Mouse (Mus musculus) ES-Bruce4 (cell line): ENCODE measurements around the gene Slc35f1. TPM values are rescaled to one million over a fixed set of nuclear protein-coding genes. Genes with fewer than 3 reads are reported as not detected.

ENCODE experiments used
- H3K27ac ChIP-seq: 2 replicates; pipeline ENCODE4 v1.5.1; 2012; ENCODE audit warnings: low read length, inconsistent platforms; ENCODE audit not compliant: insufficient read depth
- H3K27me3 ChIP-seq: 2 replicates; pipeline ENCODE4 v1.6.1; 2012; ENCODE audit warnings: mild to moderate bottlenecking, low read length, inconsistent platforms; ENCODE audit not compliant: control insufficient read depth, poor library complexity, insufficient read depth, severe bottlenecking
- H3K36me3 ChIP-seq: 2 replicates; pipeline ENCODE4 v1.6.1; 2012; ENCODE audit warnings: inconsistent platforms, mild to moderate bottlenecking, low read length, moderate library complexity; ENCODE audit not compliant: control insufficient read depth, poor library complexity, insufficient read depth, severe bottlenecking
- H3K4me1 ChIP-seq: one replicate; pipeline ENCODE4 v1.8.1; 2011; ENCODE audit warnings: low read length; ENCODE audit not compliant: control insufficient read depth, insufficient read depth
- H3K4me3 ChIP-seq: 2 replicates; pipeline ENCODE4 v1.5.1; 2011; ENCODE audit warnings: low read depth, mild to moderate bottlenecking, low read length
- H3K9ac ChIP-seq: 2 replicates; pipeline ENCODE4 v1.6.1; 2012; ENCODE audit warnings: low read depth, mild to moderate bottlenecking, inconsistent platforms; ENCODE audit not compliant: poor library complexity, severe bottlenecking
- H3K9me3 ChIP-seq: replicated peaks from 2 replicates; pipeline ENCODE4 v1.6.1; 2012; ENCODE audit warnings: mild to moderate bottlenecking, low read length, inconsistent platforms; ENCODE audit not compliant: control insufficient read depth, poor library complexity, insufficient read depth, severe bottlenecking
- CTCF ChIP-seq: IDR thresholded peaks from one replicate; pipeline ENCODE4 v1.8.1; 2011; ENCODE audit warnings: low read depth, low read length
- EP300 ChIP-seq: IDR thresholded peaks from 2 replicates; pipeline ENCODE4 v1.6.1; 2011; ENCODE audit warnings: low read depth, low read length; ENCODE audit not compliant: insufficient read depth
- POLR2A ChIP-seq: IDR thresholded peaks from one replicate; pipeline ENCODE4 v1.8.1; 2011; ENCODE audit warnings: low read length; ENCODE audit not compliant: insufficient read depth
- polyA plus RNA-seq: library from polyadenylated mRNA; stranded (reverse); fragments of >200 nt; gene quantifications from 2 replicates; pipeline ENCODE4 v1.2.4, GENCODE M21; 2011; ENCODE audit warnings: low read depth; ENCODE audit not compliant: missing spikeins, insufficient read depth, insufficient read length

Gene Slc35f1
- polyA plus RNA-seq, 1 experiment = 1.1 TPM

GRCm38 (mm10) chr10:53120608-53121007 lies 430.3 kb downstream of the Slc35f1 start:
- H3K9ac ChIP-seq = no peak overlapping the region
- H3K27me3 ChIP-seq = no peaks in the 10 kb centered on the region
- H3K9me3 ChIP-seq = no peaks in the 10 kb centered on the region
- no peaks in the 10 kb centered on the region for H3K4me1 ChIP-seq
- no peak overlapping the region for H3K4me3 ChIP-seq
- H3K36me3 ChIP-seq = no peaks in the 10 kb centered on the region
- H3K27ac ChIP-seq = no peak overlapping the region
- TF ChIP-seq CTCF (no peak), EP300 (no peak), POLR2A (no peak)

GRCm38 (mm10) chr10:53124365-53124764 lies 434.0 kb downstream of the Slc35f1 start:
- Histone ChIP-seq H3K27ac (no peak overlapping the region), H3K4me3 (no peak overlapping the region), H3K4me1 (no peaks in the 10 kb centered on the region), H3K36me3 (no peaks in the 10 kb centered on the region), H3K9ac (no peak overlapping the region), H3K9me3 (no peaks in the 10 kb centered on the region), H3K27me3 (no peaks in the 10 kb centered on the region)
- TF ChIP-seq CTCF (no peak), POLR2A (no peak), EP300 (no peak)

DNA sequence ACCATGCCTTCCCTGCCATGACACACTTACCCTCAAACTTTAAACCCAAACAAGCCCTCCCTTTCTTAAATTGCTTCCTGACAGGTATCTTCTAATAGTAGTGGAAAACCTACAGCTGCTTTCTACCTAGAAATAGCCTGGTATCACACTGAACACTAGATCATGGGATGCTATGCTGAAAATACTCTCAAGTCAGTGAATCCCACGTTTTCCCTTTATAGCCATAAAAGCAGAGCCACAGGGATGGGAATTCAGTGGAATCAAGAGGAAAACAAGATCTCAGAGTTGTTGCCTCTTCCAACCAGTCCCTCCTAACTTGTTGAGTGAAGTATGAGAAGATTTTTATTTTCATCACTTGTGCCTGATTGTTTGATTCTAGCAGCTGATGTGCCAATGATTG lies 442.4 kb downstream of the Slc35f1 start:
- H3K27ac ChIP-seq = no peak overlapping the region
- H3K9ac ChIP-seq = no peak overlapping the region
- H3K4me1 ChIP-seq = no peaks in the 10 kb centered on the region
- no peaks in the 10 kb centered on the region for H3K27me3 ChIP-seq
- TF ChIP-seq EP300 (no peak), POLR2A (no peak), CTCF (no peak)
- H3K36me3 ChIP-seq = no peaks in the 10 kb centered on the region
- H3K9me3 ChIP-seq = no peaks in the 10 kb centered on the region
- no peak overlapping the region for H3K4me3 ChIP-seq

DNA sequence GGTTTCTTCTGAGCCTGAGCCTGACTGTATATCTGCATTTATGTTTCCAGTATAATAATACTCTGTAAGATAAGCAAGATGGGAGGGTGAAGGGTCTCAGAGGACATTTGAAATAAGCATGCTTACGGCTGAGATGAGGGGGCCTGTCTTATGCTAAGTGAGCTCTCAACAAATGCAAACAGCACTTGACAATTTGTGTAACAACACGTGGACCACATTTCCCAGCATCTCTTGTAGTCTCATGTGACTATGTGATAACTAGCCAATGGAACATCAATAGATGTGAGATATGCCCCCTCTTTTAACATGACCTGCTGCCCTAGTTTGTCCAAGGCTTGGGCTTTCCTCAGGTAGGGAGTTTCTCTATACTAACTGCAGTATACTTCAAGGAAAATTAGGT lies 460.0 kb downstream of the Slc35f1 start:
- H3K4me3 ChIP-seq = no peak overlapping the region
- no peaks in the 10 kb centered on the region for H3K27me3 ChIP-seq
- H3K4me1 ChIP-seq = peaks cover 1% of the 10 kb centered on the region
- peaks cover 22% of the 10 kb centered on the region for H3K9me3 ChIP-seq
- no peaks in the 10 kb centered on the region for H3K36me3 ChIP-seq
- no peak for TF ChIP-seq POLR2A
- TF ChIP-seq EP300 = no peak
- TF ChIP-seq CTCF = no peak
- H3K9ac ChIP-seq = no peak overlapping the region
- H3K27ac ChIP-seq = no peak overlapping the region

DNA sequence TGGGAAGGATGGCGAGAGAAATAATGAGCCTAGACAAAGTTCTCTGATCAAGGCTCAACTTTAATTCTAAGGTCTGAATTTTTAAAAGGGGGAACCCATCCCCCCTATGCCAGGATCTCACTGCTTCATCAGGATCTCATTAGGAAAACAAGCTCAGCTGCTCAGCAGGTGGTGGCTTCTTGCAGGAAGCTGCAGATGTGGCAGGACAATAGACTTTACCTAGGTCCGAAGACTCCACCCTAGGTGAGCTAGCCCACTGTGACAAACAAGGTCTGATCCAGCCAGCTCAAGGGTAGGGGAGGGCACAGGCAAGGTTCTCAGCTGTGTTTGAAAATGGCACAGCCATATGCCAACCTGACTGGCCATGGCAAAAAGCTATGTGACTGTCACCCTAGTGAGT lies 460.6 kb downstream of the Slc35f1 start:
- no peak overlapping the region for H3K27ac ChIP-seq
- H3K27me3 ChIP-seq = no peaks in the 10 kb centered on the region
- no peak for TF ChIP-seq CTCF
- TF ChIP-seq POLR2A = no peak
- TF ChIP-seq EP300 = peak; percentile 83
- no peaks in the 10 kb centered on the region for H3K36me3 ChIP-seq
- no peak overlapping the region for H3K9ac ChIP-seq
- peaks cover 22% of the 10 kb centered on the region for H3K9me3 ChIP-seq
- H3K4me3 ChIP-seq = no peak overlapping the region
- peaks cover 1% of the 10 kb centered on the region for H3K4me1 ChIP-seq

DNA sequence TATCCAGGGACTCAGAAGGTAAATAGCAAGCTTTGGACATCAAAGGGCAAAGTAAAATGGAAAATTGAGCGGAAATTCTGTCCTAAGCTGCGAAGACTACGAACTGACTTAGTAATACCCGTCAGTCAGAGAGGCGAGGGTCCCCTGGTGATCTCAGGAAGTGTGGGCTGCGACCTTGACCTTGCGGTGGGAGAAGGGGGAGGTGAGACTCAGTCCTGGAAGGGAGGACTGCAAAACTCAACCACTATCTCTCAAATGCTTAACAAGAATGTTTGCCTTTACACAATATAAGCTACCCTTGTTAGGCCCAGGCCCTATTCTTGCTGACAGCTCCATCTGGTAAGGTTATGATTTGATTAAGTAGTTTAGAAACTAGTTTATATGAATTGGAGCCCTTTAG lies 466.0 kb downstream of the Slc35f1 start:
- 0 out of 2 replicates have a peak overlapping the region, but pooled peaks have one; percentile 7 for H3K27ac ChIP-seq
- no peak for TF ChIP-seq POLR2A
- no peak for TF ChIP-seq CTCF
- TF ChIP-seq EP300 = peak; percentile 65; the same call in 1 of the 2 replicates
- H3K9me3 ChIP-seq = peaks cover 22% of the 10 kb centered on the region

More for the DNA sequence above, 466.0 kb downstream of the Slc35f1 start:
- H3K9ac ChIP-seq = no peak overlapping the region
- H3K27me3 ChIP-seq = no peaks in the 10 kb centered on the region
- no peaks in the 10 kb centered on the region for H3K4me1 ChIP-seq
- H3K36me3 ChIP-seq = no peaks in the 10 kb centered on the region
- H3K4me3 ChIP-seq = no peak overlapping the region
